Mouse (Mus musculus): ENCODE results near the gene C1qa.

GRCm38 (mm10) chr4:136907809-136908208 lies 9.2 kb upstream of the C1qa start:
- no peak for TF ChIP-seq CTCF (IDR thresholded peaks at IDR 0.05; ENCODE audit: low read depth, low read length)
- TF ChIP-seq POLR2A (IDR thresholded peaks at IDR 0.05; ENCODE audit: borderline replicate concordance, low read depth, low read length) = no peak

Measured in bone marrow macrophage, adult 2 months (primary cell).